Mouse (Mus musculus) G1E (cell line): Measurements from ENCODE around the gene Slc22a18.

ENCODE experiments used
- CTCF ChIP-seq: IDR thresholded peaks from 2 replicates; pipeline ENCODE4 v1.5.1; 2012; ENCODE audit warnings: low read depth, low read length, inconsistent platforms, mixed read lengths
- GATA1 ChIP-seq: IDR thresholded peaks from 2 replicates; pipeline ENCODE4 v1.6.1; 2012; ENCODE audit warnings: borderline replicate concordance, low read length, inconsistent platforms, mixed read lengths
- TAL1 ChIP-seq: conservative IDR thresholded peaks from 2 replicates; pipeline ENCODE4 v1.6.1; 2012; ENCODE audit warnings: low read depth, low read length, inconsistent platforms, mixed read lengths

DNA sequence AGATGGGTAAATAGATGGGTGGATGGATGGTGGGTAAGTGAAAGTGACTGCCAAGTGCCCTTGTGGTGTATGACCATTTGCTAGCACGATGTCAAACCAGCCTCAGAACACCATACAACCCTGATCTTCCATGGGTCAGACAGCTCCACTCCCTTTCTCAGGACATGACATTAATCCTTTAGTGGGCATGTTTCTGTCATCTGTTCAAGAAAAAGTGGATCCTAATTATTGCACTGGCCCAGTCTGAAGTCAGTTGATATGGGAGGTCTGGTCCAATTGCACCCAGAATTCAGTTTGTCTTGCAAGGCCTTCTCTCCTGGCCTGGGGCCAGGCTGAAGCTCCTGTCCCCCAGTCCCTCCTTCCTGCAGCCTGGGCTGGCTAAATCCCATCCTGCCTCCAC is 34.6 kb upstream of the Slc22a18 start:
- no peak for TF ChIP-seq CTCF
- TF ChIP-seq TAL1 = no peak
- TF ChIP-seq GATA1 = no peak
